Mouse (Mus musculus) bone marrow macrophage, adult 2 months (primary cell): ENCODE measurements around the gene Zg16.

Experiments
- CTCF ChIP-seq: IDR thresholded peaks from 2 replicates; pipeline ENCODE4 v1.5.1; 2012; ENCODE audit warnings: low read depth, mild to moderate bottlenecking, low read length, moderate library complexity
- POLR2A ChIP-seq: IDR thresholded peaks from 2 replicates; pipeline ENCODE4 v1.6.1; 2012; ENCODE audit warnings: mild to moderate bottlenecking, low read depth, low read length, borderline replicate concordance

- TF ChIP-seq CTCF = no peak
- TF ChIP-seq POLR2A = no peak
These were observed 20.8 kb downstream of the Zg16 start for GRCm38 (mm10) chr7:127066317-127066716.
